Mouse (Mus musculus) left cerebral cortex, postnatal 36 days (tissue): ENCODE measurements around the gene Rec114. TPM values are rescaled to one million over a fixed set of nuclear protein-coding genes. Genes with fewer than 3 reads are reported as not detected.

Source experiments
- DNase-seq, 2 experiments: peaks; one replicate each; pipeline ENCODE4 v3.0.0; 2021 to 2022; ENCODE audit warnings: low spot score in 2 of 2, mixed read lengths in 1 of 2
- intact Hi-C: fragments of 180-260 bp; cut with DNase I; formaldehyde crosslinking; loops from one replicate; pipeline ENCODE4 v1.15.1; 2025
- total RNA-seq, 2 experiments: library from RNA; stranded (reverse); gene quantifications; 2 replicates each; pipeline ENCODE4 v1.2.3; 2021

Rec114 gene
- under 1 TPM in 1 of 2 experiments, not detected in 1; 0.59 TPM for total RNA-seq

GRCm38 (mm10) chr9:58743702-58744248 lies at the start of gene Rec114:
Gene Rec114 (minus strand): TSS chr9:58743964.
- no peak for DNase-seq
- intact Hi-C loops, result no loop called here

- no peak for DNase-seq
- intact Hi-C loops, result no loop called here
These were observed 45.7 kb upstream of the Rec114 start for GRCm38 (mm10) chr9:58789476-58789875.

- DNase-seq, result no peak
- intact Hi-C loops, result no loop called here
These were observed 31.6 kb upstream of the Rec114 start for GRCm38 (mm10) chr9:58775363-58775762.

GRCm38 (mm10) chr9:58774761-58775160 lies 31.0 kb upstream of the Rec114 start:
- intact Hi-C loops, result no loop called here
- no peak for DNase-seq

- intact Hi-C loops, result no loop called here
- DNase-seq, result no peak
These were observed 26.2 kb upstream of the Rec114 start for GRCm38 (mm10) chr9:58769943-58770342.

- intact Hi-C loops, result no loop called here
- no peak for DNase-seq
These were observed 23.5 kb upstream of the Rec114 start for GRCm38 (mm10) chr9:58766959-58767955.

- intact Hi-C loops, result no loop called here
- DNase-seq, result no peak
These were observed 20.6 kb upstream of the Rec114 start for GRCm38 (mm10) chr9:58764354-58764753.

GRCm38 (mm10) chr9:58763114-58763513 lies 19.4 kb upstream of the Rec114 start:
- intact Hi-C loops, result no loop called here
- DNase-seq, result no peak

GRCm38 (mm10) chr9:58762086-58762485 lies 18.3 kb upstream of the Rec114 start:
- DNase-seq, result no peak
- intact Hi-C loops, result no loop called here

GRCm38 (mm10) chr9:58758754-58759153 lies 15.0 kb upstream of the Rec114 start:
- intact Hi-C loops, result no loop called here
- peak; percentile 6 to 13 for DNase-seq

- intact Hi-C loops, result no loop called here
These were observed 12.8 kb upstream of the Rec114 start for GRCm38 (mm10) chr9:58756371-58757132.

GRCm38 (mm10) chr9:58753606-58754005 lies 9.8 kb upstream of the Rec114 start:
- no peak for DNase-seq
- intact Hi-C loops, result no loop called here

More at GRCm38 (mm10) chr9:58756371-58757132, 12.8 kb upstream of the Rec114 start:
- no peak for DNase-seq

GRCm38 (mm10) chr9:58748142-58748541 lies 4.4 kb upstream of the Rec114 start:
- intact Hi-C loops, result no loop called here
- no peak for DNase-seq

GRCm38 (mm10) chr9:58747328-58747755 lies 3.6 kb upstream of the Rec114 start:
- intact Hi-C loops, result no loop called here
- DNase-seq, result no peak

GRCm38 (mm10) chr9:58742692-58743091 lies 1.1 kb downstream of the Rec114 start:
- no peak for DNase-seq
- intact Hi-C loops, result no loop called here

GRCm38 (mm10) chr9:58741369-58741768 lies 2.4 kb downstream of the Rec114 start:
- intact Hi-C loops, result no loop called here
- no peak for DNase-seq

- intact Hi-C loops, result no loop called here
- DNase-seq, result no peak
These were observed 4.0 kb downstream of the Rec114 start for GRCm38 (mm10) chr9:58739791-58740190.

GRCm38 (mm10) chr9:58723165-58723564 lies 20.6 kb downstream of the Rec114 start:
- intact Hi-C loops, result no loop called here

GRCm38 (mm10) chr9:58722151-58722550 lies 21.6 kb downstream of the Rec114 start:
- DNase-seq, result no peak
- intact Hi-C loops, result no loop called here

More at GRCm38 (mm10) chr9:58723165-58723564, 20.6 kb downstream of the Rec114 start:
- no peak for DNase-seq

GRCm38 (mm10) chr9:58721021-58721420 lies 22.7 kb downstream of the Rec114 start:
- intact Hi-C loops, result no loop called here
- DNase-seq, result no peak
